Mouse (Mus musculus): ENCODE results near the gene Npff. TPM values are rescaled to one million over a fixed set of nuclear protein-coding genes. Genes with fewer than 3 reads are reported as not detected.

Gene Npff
- polyA plus RNA-seq, 1 experiment from 2014 or later, result 13.9 TPM

DNA sequence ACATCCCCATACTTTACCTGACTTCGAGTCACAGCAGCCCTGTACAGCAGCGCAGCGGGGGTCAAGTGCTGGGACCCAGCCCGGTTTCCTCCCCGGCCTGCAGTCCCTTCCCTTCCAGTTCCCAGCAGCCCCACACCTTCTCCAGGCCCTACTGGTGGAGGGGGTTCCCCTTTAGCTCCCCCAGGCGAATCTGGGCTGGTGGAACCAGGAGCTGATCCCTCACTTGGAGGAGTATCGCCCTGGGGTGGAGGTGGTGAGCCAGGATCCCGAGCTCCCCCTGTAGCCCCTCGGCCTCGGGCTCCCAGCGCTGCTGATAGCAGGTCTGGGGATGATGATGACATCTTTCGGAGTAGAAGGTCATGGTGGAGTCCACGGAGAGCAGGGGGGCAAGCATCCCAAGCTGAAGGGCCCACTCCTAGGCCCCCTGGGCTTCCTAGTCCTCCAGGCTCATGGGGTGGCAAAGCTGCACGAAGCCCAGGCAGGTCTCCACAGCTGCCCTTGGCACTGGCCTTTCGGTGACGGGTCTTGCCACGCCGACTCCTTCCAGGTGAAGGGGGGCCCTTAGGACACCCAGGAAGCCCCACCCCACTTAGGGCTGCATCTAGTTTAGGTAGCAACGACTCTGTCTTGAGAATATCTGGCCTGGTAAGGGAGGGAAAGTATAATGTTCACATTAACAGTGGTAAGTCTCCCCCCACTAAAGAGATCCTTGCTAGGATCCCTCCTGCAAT, 23.5 kb downstream of the Npff start:
- no peaks in the 10 kb centered on the region for H3K9me3 ChIP-seq (replicated peaks)
- peaks cover 75% of the 10 kb centered on the region for H3K36me3 ChIP-seq
- no peaks in the 10 kb centered on the region for H3K27me3 ChIP-seq (replicated peaks)
- no peak overlapping the region for H3K4me3 ChIP-seq (replicated peaks)
- peak; percentile 30; the same call in 1 of the 2 replicates for ATAC-seq (ENCODE audit: low FRiP score)
- H3K9ac ChIP-seq (replicated peaks), result no peak overlapping the region
- no peak overlapping the region for H3K27ac ChIP-seq (replicated peaks)
- 89% methylated on average over 19 of the region's 19 CpGs for WGBS
- H3K4me1 ChIP-seq, result no peaks in the 10 kb centered on the region
- no peak overlapping the region for H3K4me2 ChIP-seq

GRCm38 (mm10) chr15:102500479-102500878, 24.3 kb downstream of the Npff start:
- Histone ChIP-seq H3K4me2 (no peak overlapping the region), H3K9ac (replicated peaks) (no peak overlapping the region), H3K27me3 (replicated peaks) (no peaks in the 10 kb centered on the region), H3K9me3 (replicated peaks) (no peaks in the 10 kb centered on the region), H3K4me1 (no peaks in the 10 kb centered on the region), H3K27ac (replicated peaks) (no peak overlapping the region), H3K36me3 (peaks cover 75% of the 10 kb centered on the region), H3K4me3 (replicated peaks) (no peak overlapping the region)
- 93% methylated on average over 5 of the region's 5 CpGs for WGBS
- no peak for ATAC-seq (ENCODE audit: low FRiP score)

DNA sequence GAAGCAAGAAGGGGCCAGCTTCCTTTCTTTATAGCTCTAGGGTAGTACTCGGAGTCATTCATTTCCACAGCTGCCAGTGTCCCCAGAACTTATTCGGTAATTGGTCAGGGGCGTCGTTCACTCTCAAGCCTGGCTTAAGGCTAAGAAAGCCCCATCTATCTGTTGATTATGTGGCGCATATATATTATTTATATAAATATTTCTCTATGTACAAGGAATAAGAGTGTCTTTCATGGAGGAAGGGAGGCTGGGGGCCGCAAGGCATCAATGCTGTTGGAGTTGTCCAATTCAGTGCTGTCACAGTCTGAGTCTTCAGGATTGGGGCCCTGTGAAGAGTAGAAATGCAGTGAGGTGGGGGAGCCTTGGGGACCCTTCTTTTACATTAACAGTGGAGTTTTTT, 24.9 kb downstream of the Npff start:
- no peak for ATAC-seq (ENCODE audit: low FRiP score)
- Histone ChIP-seq H3K36me3 (peaks cover 73% of the 10 kb centered on the region), H3K4me1 (no peaks in the 10 kb centered on the region), H3K27ac (replicated peaks) (no peak overlapping the region), H3K4me2 (no peak overlapping the region), H3K9ac (replicated peaks) (no peak overlapping the region), H3K4me3 (replicated peaks) (no peak overlapping the region), H3K27me3 (replicated peaks) (no peaks in the 10 kb centered on the region), H3K9me3 (replicated peaks) (no peaks in the 10 kb centered on the region)
- 88% methylated on average over 6 of the region's 6 CpGs for WGBS

- Histone ChIP-seq H3K9ac (replicated peaks) (no peak overlapping the region), H3K4me1 (no peaks in the 10 kb centered on the region), H3K9me3 (replicated peaks) (no peaks in the 10 kb centered on the region), H3K4me2 (no peak overlapping the region), H3K36me3 (peaks cover 71% of the 10 kb centered on the region), H3K27me3 (replicated peaks) (no peaks in the 10 kb centered on the region), H3K4me3 (replicated peaks) (no peak overlapping the region), H3K27ac (replicated peaks) (no peak overlapping the region)
- ATAC-seq (ENCODE audit: low FRiP score), result no peak
- 80% methylated on average over 3 of the region's 3 CpGs for WGBS
Measured at GRCm38 (mm10) chr15:102499370-102499769, 25.4 kb downstream of the Npff start.

GRCm38 (mm10) chr15:102498322-102498721, 26.4 kb downstream of the Npff start:
- no peaks in the 10 kb centered on the region for H3K4me1 ChIP-seq
- peaks cover 69% of the 10 kb centered on the region for H3K36me3 ChIP-seq
- 85% methylated on average over 3 of the region's 3 CpGs for whole genome bisulfite sequencing
- H3K4me3 ChIP-seq (replicated peaks), result no peak overlapping the region
- H3K4me2 ChIP-seq, result no peak overlapping the region
- no peak for ATAC-seq (ENCODE audit: low FRiP score)
- H3K9me3 ChIP-seq (replicated peaks), result no peaks in the 10 kb centered on the region
- no peak overlapping the region for H3K9ac ChIP-seq (replicated peaks)
- H3K27ac ChIP-seq (replicated peaks), result no peak overlapping the region
- H3K27me3 ChIP-seq (replicated peaks), result no peaks in the 10 kb centered on the region

DNA sequence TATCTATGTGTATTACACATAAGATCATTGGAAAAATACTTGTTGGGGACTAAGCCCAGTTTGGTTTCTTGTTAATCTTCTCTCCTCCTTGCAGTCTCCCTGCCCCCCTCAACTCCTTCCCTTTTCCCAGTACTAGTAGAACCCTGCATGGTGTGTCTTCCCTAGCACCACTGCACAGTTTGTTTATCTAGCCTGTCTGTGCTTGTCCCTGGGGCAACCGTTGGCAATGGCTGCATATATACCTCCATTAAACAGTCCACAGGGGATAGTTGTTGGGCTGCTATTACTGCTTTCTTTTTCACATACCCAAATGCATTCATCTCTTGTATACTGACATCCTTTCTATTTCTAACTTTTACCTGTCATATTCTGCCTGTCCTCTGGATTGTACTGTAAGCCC, 37.1 kb downstream of the Npff start:
- WGBS, result 65% methylated on average over 1 of the region's 1 CpGs
- Histone ChIP-seq H3K9me3 (replicated peaks) (no peaks in the 10 kb centered on the region), H3K4me1 (no peaks in the 10 kb centered on the region), H3K27ac (replicated peaks) (no peak overlapping the region), H3K27me3 (replicated peaks) (no peaks in the 10 kb centered on the region), H3K4me3 (replicated peaks) (no peak overlapping the region), H3K36me3 (peaks cover 78% of the 10 kb centered on the region), H3K4me2 (no peak overlapping the region), H3K9ac (replicated peaks) (no peak overlapping the region)
- no peak for ATAC-seq (ENCODE audit: low FRiP score)

DNA sequence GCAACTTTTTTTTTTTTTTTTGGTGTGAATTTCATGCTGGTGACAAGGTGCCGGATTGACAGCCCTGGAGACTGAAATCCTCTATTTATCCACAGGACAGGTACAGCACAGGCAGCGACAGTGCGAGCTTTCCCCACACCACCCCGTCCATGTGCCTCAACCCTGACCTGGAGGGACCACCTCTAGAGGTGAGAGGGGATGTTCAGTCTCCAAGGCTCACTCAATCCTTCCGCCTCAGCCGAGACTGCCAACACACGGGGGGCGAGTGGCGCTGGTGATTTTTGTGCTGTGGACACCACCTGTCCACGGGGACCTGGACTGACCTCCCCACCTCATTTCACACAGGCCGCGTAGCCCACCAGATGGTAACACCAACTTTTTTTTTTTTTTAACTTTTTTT, 38.9 kb downstream of the Npff start:
- Histone ChIP-seq H3K27ac (replicated peaks) (no peak overlapping the region), H3K9me3 (replicated peaks) (no peaks in the 10 kb centered on the region), H3K4me1 (no peaks in the 10 kb centered on the region), H3K9ac (replicated peaks) (no peak overlapping the region), H3K27me3 (replicated peaks) (no peaks in the 10 kb centered on the region), H3K36me3 (peaks cover 83% of the 10 kb centered on the region), H3K4me3 (replicated peaks) (no peak overlapping the region), H3K4me2 (no peak overlapping the region)
- WGBS, result 91% methylated on average over 12 of the region's 12 CpGs
- no peak for ATAC-seq (ENCODE audit: low FRiP score)

- Histone ChIP-seq H3K4me1 (no peaks in the 10 kb centered on the region), H3K9ac (replicated peaks) (no peak overlapping the region), H3K4me2 (no peak overlapping the region), H3K9me3 (replicated peaks) (no peaks in the 10 kb centered on the region), H3K27me3 (replicated peaks) (no peaks in the 10 kb centered on the region), H3K36me3 (peaks cover 77% of the 10 kb centered on the region), H3K4me3 (replicated peaks) (no peak overlapping the region), H3K27ac (replicated peaks) (no peak overlapping the region)
- no peak for ATAC-seq (ENCODE audit: low FRiP score)
- 91% methylated on average over 3 of the region's 3 CpGs for WGBS
Measured at GRCm38 (mm10) chr15:102483136-102483535, 41.6 kb downstream of the Npff start.

DNA sequence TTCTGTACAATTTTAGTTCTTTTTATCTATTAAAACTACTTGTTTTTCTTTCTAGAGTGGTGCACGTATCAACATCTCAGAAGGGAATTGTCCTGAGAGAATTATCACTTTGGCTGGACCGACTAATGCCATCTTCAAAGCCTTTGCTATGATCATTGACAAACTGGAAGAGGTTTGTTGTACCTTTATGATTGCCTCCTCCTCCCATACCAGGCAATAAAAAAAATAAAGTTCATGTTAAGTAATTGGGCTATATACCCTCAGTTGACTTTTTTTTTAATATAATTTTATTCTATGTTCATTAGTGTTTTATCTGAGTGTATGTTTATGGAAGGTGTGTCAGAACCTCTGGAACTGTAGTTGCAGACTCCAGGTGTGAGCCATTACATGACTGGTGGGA, 50.2 kb downstream of the Npff start:
- H3K4me1 ChIP-seq, result peaks cover 17% of the 10 kb centered on the region
- H3K4me3 ChIP-seq (replicated peaks), result no peak overlapping the region
- no peaks in the 10 kb centered on the region for H3K27me3 ChIP-seq (replicated peaks)
- H3K27ac ChIP-seq (replicated peaks), result no peak overlapping the region
- peaks cover 50% of the 10 kb centered on the region for H3K36me3 ChIP-seq
- ATAC-seq (ENCODE audit: low FRiP score), result no peak
- H3K9me3 ChIP-seq (replicated peaks), result no peaks in the 10 kb centered on the region
- H3K9ac ChIP-seq (replicated peaks), result no peak overlapping the region
- H3K4me2 ChIP-seq, result no peak overlapping the region
- WGBS, result 89% methylated on average over 2 of the region's 2 CpGs

Other genes starting within 250 kb of the Npff start
- 59.5 and 62.7 TPM in 2 replicates for gene Mfsd5, start 245.5 kb downstream of the Npff start, polyA plus RNA-seq (2015; fragmentation: Nextera tagmentation; extraction: Ambion mirVana)
- 2.8 and 6.3 TPM in 2 replicates for gene Espl1, start 228.7 kb downstream of the Npff start, polyA plus RNA-seq (2015; fragmentation: Nextera tagmentation; extraction: Ambion mirVana)
- 427 and 485 TPM in 2 replicates for gene Pfdn5, start 198.8 kb downstream of the Npff start, polyA plus RNA-seq (2015; fragmentation: Nextera tagmentation; extraction: Ambion mirVana)
- 83.7 and 96.4 TPM in 2 replicates for gene Myg1, start 193.2 kb downstream of the Npff start, polyA plus RNA-seq (2015; fragmentation: Nextera tagmentation; extraction: Ambion mirVana)
- gene Aaas, start 174.2 kb downstream of the Npff start, polyA plus RNA-seq (2015; fragmentation: Nextera tagmentation; extraction: Ambion mirVana), result 30.4 and 49.7 TPM in 2 replicates
- gene Sp7, start 157.8 kb downstream of the Npff start, polyA plus RNA-seq (2015; fragmentation: Nextera tagmentation; extraction: Ambion mirVana), result 0.88 and 0.95 TPM in 2 replicates
- gene Sp1, start 118.8 kb downstream of the Npff start, polyA plus RNA-seq (2015; fragmentation: Nextera tagmentation; extraction: Ambion mirVana), result 3.0 and 3.9 TPM in 2 replicates
- 0.83 and 1.1 TPM in 2 replicates for gene Amhr2, start 79.6 kb downstream of the Npff start, polyA plus RNA-seq (2015; fragmentation: Nextera tagmentation; extraction: Ambion mirVana)
- 80.9 and 87.7 TPM in 2 replicates for gene Prr13, start 65.9 kb downstream of the Npff start, polyA plus RNA-seq (2015; fragmentation: Nextera tagmentation; extraction: Ambion mirVana)
- gene Pcbp2, start 54.4 kb downstream of the Npff start, polyA plus RNA-seq (2015; fragmentation: Nextera tagmentation; extraction: Ambion mirVana), result 117 and 143 TPM in 2 replicates
- gene Gm10337, start 21.2 kb downstream of the Npff start, polyA plus RNA-seq (2015; fragmentation: Nextera tagmentation; extraction: Ambion mirVana), result 6.2 and 6.4 TPM in 2 replicates
- 49.1 and 57.4 TPM in 2 replicates for gene Map3k12, start 7.9 kb downstream of the Npff start, polyA plus RNA-seq (2015; fragmentation: Nextera tagmentation; extraction: Ambion mirVana)
- gene Tarbp2, start 6.8 kb downstream of the Npff start, polyA plus RNA-seq (2015; fragmentation: Nextera tagmentation; extraction: Ambion mirVana), result 93.7 and 98.4 TPM in 2 replicates
- 0.50 TPM in 1 of 2 replicates, not detected in the other for gene Gm28047, start 100.1 kb upstream of the Npff start, polyA plus RNA-seq (2015; fragmentation: Nextera tagmentation; extraction: Ambion mirVana)
- 16.6 and 19.5 TPM in 2 replicates for gene Atf7, start 100.5 kb upstream of the Npff start, polyA plus RNA-seq (2015; fragmentation: Nextera tagmentation; extraction: Ambion mirVana)
- gene Atp5g2, start 147.4 kb upstream of the Npff start, polyA plus RNA-seq (2015; fragmentation: Nextera tagmentation; extraction: Ambion mirVana), result 49.7 and 63.7 TPM in 2 replicates
- gene Calcoco1, start 197.2 kb upstream of the Npff start, polyA plus RNA-seq (2015; fragmentation: Nextera tagmentation; extraction: Ambion mirVana), result 28.3 and 41.6 TPM in 2 replicates

Data from neural tube, embryonic 15.5 days (tissue).